Mouse (Mus musculus): Measurements from ENCODE around the gene Olfr1370. TPM values are rescaled to one million over a fixed set of nuclear protein-coding genes. Genes with fewer than 3 reads are reported as not detected.
"Not testable (repeated sequence)": the region's sequence is repeated elsewhere in the genome, so short reads cannot be mapped to it uniquely, and the experiment has no call there.

Gene Olfr1370
- total RNA-seq (2012; rRNA removed) = not detected in 2 replicates

- H3K36me3 ChIP-seq (ENCODE audit: control insufficient read depth, insufficient read depth, low read length, poor library complexity, severe bottlenecking) = no peaks in the 10 kb centered on the region
- H3K4me1 ChIP-seq (ENCODE audit: control insufficient read depth in 2 of 2, insufficient read depth in 2 of 2, low read length in 2 of 2, poor library complexity in 1 of 2) = no peaks in the 10 kb centered on the region
- H3K9me3 ChIP-seq (ENCODE audit: control insufficient read depth, insufficient read depth, low read depth, low read length) = no peaks in the 10 kb centered on the region
- no peak for DNase-seq (ENCODE audit: low read depth, low spot score)
- no peak within 1 kb of the TSS for H3K4me3 ChIP-seq (ENCODE audit: insufficient read depth in 1 of 2, low read depth in 1 of 2, low read length in 2 of 2, poor library complexity in 1 of 2, severe bottlenecking in 1 of 2)
- no peak within 1 kb of the TSS for H3K27ac ChIP-seq (ENCODE audit: insufficient read depth, low read depth, low read length, poor library complexity, severe bottlenecking)
- TF ChIP-seq HCFC1 (IDR thresholded peaks at IDR 0.05; ENCODE audit: borderline replicate concordance, insufficient read depth, low read length) (no peak), ZC3H11A (IDR thresholded peaks at IDR 0.05; ENCODE audit: borderline replicate concordance, low read depth, low read length) (no peak), ZNF384 (IDR thresholded peaks at IDR 0.05; ENCODE audit: low read depth, low read length) (no peak)
- H3K9ac ChIP-seq (ENCODE audit: insufficient read depth, low read depth, low read length, poor library complexity, severe bottlenecking) = no peak within 1 kb of the TSS
- in situ Hi-C loops (cut with MboI; ENCODE audit: low sequenced_read_pairs in 2 of 2, unreplicated experiment in 2 of 2) = no loop called here
These were observed at the start of gene Olfr1370 for GRCm38 (mm10) chr13:21074847-21075246. TSS of gene Olfr1370 (minus strand) at chr13:21074947.

DNA sequence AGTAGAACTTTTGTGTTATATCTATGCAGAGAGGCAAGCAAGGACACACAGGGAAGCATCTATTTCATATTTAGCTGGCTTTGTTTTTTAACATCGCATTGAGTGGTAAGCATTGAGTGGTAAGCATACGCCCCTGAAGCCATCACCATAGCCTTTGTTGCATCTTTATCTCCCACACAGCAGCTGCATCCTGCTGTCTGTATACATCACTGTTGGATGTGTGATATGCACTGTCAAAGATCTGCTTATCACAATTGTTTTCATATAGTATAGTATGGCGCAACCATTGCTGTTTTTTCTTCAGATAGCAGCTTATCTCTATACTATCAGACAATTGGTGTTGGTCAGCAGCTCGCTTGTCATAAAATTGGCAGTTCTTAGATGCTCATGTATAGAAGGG lies 39.4 kb upstream of the Olfr1370 start:
- Histone ChIP-seq H3K4me1 (ENCODE audit: control insufficient read depth in 2 of 2, insufficient read depth in 2 of 2, low read length in 2 of 2, poor library complexity in 1 of 2) (no peaks in the 10 kb centered on the region), H3K27ac (ENCODE audit: insufficient read depth, low read depth, low read length, poor library complexity, severe bottlenecking) (no peak overlapping the region), H3K9ac (ENCODE audit: insufficient read depth, low read depth, low read length, poor library complexity, severe bottlenecking) (no peak overlapping the region), H3K9me3 (ENCODE audit: control insufficient read depth, insufficient read depth, low read depth, low read length) (no peaks in the 10 kb centered on the region), H3K4me3 (ENCODE audit: insufficient read depth in 1 of 2, low read depth in 1 of 2, low read length in 2 of 2, poor library complexity in 1 of 2, severe bottlenecking in 1 of 2) (no peak overlapping the region), H3K36me3 (ENCODE audit: control insufficient read depth, insufficient read depth, low read length, poor library complexity, severe bottlenecking) (no peaks in the 10 kb centered on the region)
- in situ Hi-C loops (cut with MboI; ENCODE audit: low sequenced_read_pairs in 2 of 2, unreplicated experiment in 2 of 2) = no loop called here
- no peak for DNase-seq (ENCODE audit: low read depth, low spot score)
- TF ChIP-seq MAFK (IDR thresholded peaks at IDR 0.05; ENCODE audit: insufficient read depth, low read depth, low read length) (no peak), ZC3H11A (IDR thresholded peaks at IDR 0.05; ENCODE audit: borderline replicate concordance, low read depth, low read length) (no peak), ZNF384 (IDR thresholded peaks at IDR 0.05; ENCODE audit: low read depth, low read length) (no peak), HCFC1 (IDR thresholded peaks at IDR 0.05; ENCODE audit: borderline replicate concordance, insufficient read depth, low read length) (no peak), CHD2 (IDR thresholded peaks at IDR 0.05; ENCODE audit: low read depth, low read length) (no peak)

DNA sequence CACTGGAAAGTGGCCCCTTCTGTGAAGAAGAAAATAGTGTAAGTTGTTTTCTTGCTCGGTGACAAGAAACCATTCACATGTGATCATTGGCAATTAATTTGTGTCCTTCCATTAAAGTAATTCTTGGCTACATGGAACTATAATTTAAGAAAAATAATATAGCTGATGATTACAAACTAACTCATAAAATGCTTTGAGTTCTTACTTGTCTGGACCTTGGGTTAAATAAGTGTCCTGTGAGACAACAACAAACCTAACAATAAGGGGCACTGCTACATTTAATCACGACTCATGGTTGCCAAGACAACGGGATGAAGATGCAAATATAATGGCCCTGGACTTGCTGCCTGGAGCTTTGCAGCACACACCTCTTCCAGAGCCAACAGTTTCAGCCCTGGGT lies 36.4 kb upstream of the Olfr1370 start, which contains the start of gene Olfr1369-ps1:
Olfr1369-ps1 (plus strand) TSS at position 301 of the 400 bp plus-strand sequence.
- DNase-seq (ENCODE audit: low read depth, low spot score); H3K9me3 ChIP-seq (ENCODE audit: control insufficient read depth, insufficient read depth, low read depth, low read length); H3K9ac ChIP-seq (ENCODE audit: insufficient read depth, low read depth, low read length, poor library complexity, severe bottlenecking): not testable (repeated sequence)

DNA sequence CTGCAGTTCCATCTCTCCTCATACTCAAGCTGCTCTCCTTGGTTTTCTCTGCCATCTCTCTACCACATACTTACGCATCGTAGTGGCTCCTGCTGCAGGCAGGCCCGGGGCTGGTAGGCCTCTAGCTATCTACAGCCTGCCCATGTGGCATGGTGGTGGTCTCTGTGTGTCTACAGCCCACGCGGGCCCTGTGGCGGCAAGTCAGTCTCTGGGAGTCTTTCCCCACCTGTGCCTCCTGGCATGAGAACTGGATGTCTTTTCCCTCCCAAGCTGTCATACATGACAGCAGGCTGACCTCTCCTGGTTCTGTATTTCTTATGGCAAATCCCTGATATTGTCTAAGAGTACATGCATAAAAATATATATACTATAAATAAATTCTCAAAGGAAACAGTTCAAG lies 35.7 kb upstream of the Olfr1370 start:
- Histone ChIP-seq H3K9ac (ENCODE audit: insufficient read depth, low read depth, low read length, poor library complexity, severe bottlenecking) (no peak overlapping the region), H3K36me3 (ENCODE audit: control insufficient read depth, insufficient read depth, low read length, poor library complexity, severe bottlenecking) (no peaks in the 10 kb centered on the region), H3K9me3 (ENCODE audit: control insufficient read depth, insufficient read depth, low read depth, low read length) (no peaks in the 10 kb centered on the region), H3K27ac (ENCODE audit: insufficient read depth, low read depth, low read length, poor library complexity, severe bottlenecking) (no peak overlapping the region), H3K4me3 (ENCODE audit: insufficient read depth in 1 of 2, low read depth in 1 of 2, low read length in 2 of 2, poor library complexity in 1 of 2, severe bottlenecking in 1 of 2) (no peak overlapping the region), H3K4me1 (ENCODE audit: control insufficient read depth in 2 of 2, insufficient read depth in 2 of 2, low read length in 2 of 2, poor library complexity in 1 of 2) (no peaks in the 10 kb centered on the region)
- in situ Hi-C loops (cut with MboI; ENCODE audit: low sequenced_read_pairs in 2 of 2, unreplicated experiment in 2 of 2) = no loop called here
- no peak for TF ChIP-seq HCFC1 (IDR thresholded peaks at IDR 0.05; ENCODE audit: borderline replicate concordance, insufficient read depth, low read length)
- DNase-seq (ENCODE audit: low read depth, low spot score) = no peak

More for the DNA sequence above, 36.4 kb upstream of the Olfr1370 start, which contains the start of gene Olfr1369-ps1:
- H3K4me1 ChIP-seq (ENCODE audit: control insufficient read depth in 2 of 2, insufficient read depth in 2 of 2, low read length in 2 of 2, poor library complexity in 1 of 2); in situ Hi-C loops (cut with MboI; ENCODE audit: low sequenced_read_pairs in 2 of 2, unreplicated experiment in 2 of 2); H3K4me3 ChIP-seq (ENCODE audit: insufficient read depth in 1 of 2, low read depth in 1 of 2, low read length in 2 of 2, poor library complexity in 1 of 2, severe bottlenecking in 1 of 2); H3K27ac ChIP-seq (ENCODE audit: insufficient read depth, low read depth, low read length, poor library complexity, severe bottlenecking); H3K36me3 ChIP-seq (ENCODE audit: control insufficient read depth, insufficient read depth, low read length, poor library complexity, severe bottlenecking): not testable (repeated sequence)

GRCm38 (mm10) chr13:21109759-21110158 lies 35.0 kb upstream of the Olfr1370 start:
- TF ChIP-seq CHD2 (IDR thresholded peaks at IDR 0.05; ENCODE audit: low read depth, low read length) (no peak), HCFC1 (IDR thresholded peaks at IDR 0.05; ENCODE audit: borderline replicate concordance, insufficient read depth, low read length) (no peak), MAFK (IDR thresholded peaks at IDR 0.05; ENCODE audit: insufficient read depth, low read depth, low read length) (no peak), ZC3H11A (IDR thresholded peaks at IDR 0.05; ENCODE audit: borderline replicate concordance, low read depth, low read length) (no peak), ZNF384 (IDR thresholded peaks at IDR 0.05; ENCODE audit: low read depth, low read length) (no peak)
- DNase-seq (ENCODE audit: low read depth, low spot score) = no peak
- H3K36me3 ChIP-seq (ENCODE audit: control insufficient read depth, insufficient read depth, low read length, poor library complexity, severe bottlenecking) = no peaks in the 10 kb centered on the region
- no peak overlapping the region for H3K4me3 ChIP-seq (ENCODE audit: insufficient read depth in 1 of 2, low read depth in 1 of 2, low read length in 2 of 2, poor library complexity in 1 of 2, severe bottlenecking in 1 of 2)
- H3K9me3 ChIP-seq (ENCODE audit: control insufficient read depth, insufficient read depth, low read depth, low read length) = no peaks in the 10 kb centered on the region
- in situ Hi-C loops (cut with MboI; ENCODE audit: low sequenced_read_pairs in 2 of 2, unreplicated experiment in 2 of 2) = no loop called here
- no peak overlapping the region for H3K27ac ChIP-seq (ENCODE audit: insufficient read depth, low read depth, low read length, poor library complexity, severe bottlenecking)
- H3K4me1 ChIP-seq (ENCODE audit: control insufficient read depth in 2 of 2, insufficient read depth in 2 of 2, low read length in 2 of 2, poor library complexity in 1 of 2) = no peaks in the 10 kb centered on the region
- no peak overlapping the region for H3K9ac ChIP-seq (ENCODE audit: insufficient read depth, low read depth, low read length, poor library complexity, severe bottlenecking)

Measured in ES-E14 (cell line).